Mouse (Mus musculus) heart, postnatal 0 days (tissue): Measurements from ENCODE around the gene Ppp1r21.

Experiments used
- CTCF ChIP-seq: IDR thresholded peaks from 2 replicates; pipeline ENCODE4 v1.5.1; 2016; ENCODE audit warnings: antibody characterized with exemption, control low read depth, low read depth
- EP300 ChIP-seq: IDR thresholded peaks from 2 replicates; pipeline ENCODE4 v1.6.1; 2016; ENCODE audit warnings: antibody characterized with exemption, low read depth

DNA sequence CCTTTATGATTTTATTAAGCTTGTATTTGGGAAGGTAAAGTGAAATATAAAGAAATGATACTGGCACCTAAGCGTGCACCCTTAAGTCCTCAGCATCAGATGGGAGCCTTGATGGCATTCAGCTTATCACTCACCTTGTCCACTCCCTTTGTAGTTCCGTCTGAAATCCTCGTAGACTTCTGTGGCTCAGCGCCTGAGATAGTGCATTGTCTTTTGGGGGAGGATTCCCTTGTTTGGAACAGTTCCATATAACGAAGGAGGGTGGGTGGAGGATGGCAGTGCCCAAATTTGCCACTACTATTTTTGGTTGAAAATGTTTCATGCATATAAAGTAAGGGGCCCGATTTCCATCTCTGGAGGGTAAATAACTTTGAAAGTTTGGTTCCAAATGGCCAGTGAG, 1.3 kb downstream of the Ppp1r21 start:
- TF ChIP-seq CTCF (no peak), EP300 (no peak)
